Comparison of ENCODE assay signal across 8 mouse cellular contexts in the genomic region with DNA sequence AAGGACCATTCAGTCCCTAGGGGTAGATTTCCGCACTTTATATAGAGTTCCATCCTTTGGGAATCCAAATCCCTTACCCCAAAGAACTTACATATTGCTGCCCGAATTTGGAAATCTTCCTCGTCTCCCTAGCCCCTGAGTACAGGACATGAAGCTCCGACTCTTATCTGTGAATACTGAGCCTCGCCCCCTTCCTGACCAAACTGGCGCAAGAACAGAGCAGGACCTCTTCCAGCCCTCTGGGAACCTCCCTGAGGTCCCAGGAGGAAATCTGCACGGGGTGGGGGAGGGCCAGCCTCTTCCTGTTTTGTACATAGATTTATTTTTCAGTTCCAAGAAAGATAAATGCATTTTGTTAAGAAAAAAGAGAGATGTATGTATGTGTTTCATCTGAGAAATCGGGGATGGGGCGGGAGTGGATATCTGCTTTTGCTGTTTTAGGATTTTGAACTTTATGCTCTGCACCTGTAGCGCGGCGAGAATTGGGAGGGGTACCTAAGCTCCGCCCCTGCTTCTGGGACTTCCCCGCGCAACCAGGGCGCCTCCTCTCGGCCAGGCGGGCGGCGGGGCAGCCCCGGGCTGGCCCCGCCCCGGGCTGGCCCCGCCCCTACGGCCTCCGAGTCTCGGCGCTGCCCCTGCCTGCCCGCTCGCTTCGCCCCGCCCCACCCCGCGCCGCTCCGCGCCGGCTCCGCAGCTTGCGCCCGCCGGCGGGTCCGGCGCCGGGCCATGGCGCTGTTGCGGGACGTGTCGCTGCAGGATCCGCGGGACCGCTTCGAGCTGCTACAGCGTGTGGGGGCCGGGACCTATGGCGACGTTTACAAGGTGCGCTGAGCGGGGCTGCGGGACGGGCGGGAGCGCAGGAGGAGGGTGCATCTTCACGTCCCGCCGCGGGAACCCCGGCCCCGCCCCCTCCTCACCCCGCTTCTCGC. TPM values are rescaled to one million over a fixed set of nuclear protein-coding genes. Genes with fewer than 3 reads are reported as not detected.
DNase-seq lines count a peak whose midpoint lies in the region; ATAC-seq and TF ChIP-seq lines count a peak whose summit lies in the region.

A gene (plus strand): TSS at position 612 of the 929 bp plus-strand sequence.

- H3K36me3 ChIP-seq in hindbrain, postnatal 0 days (ENCODE audit: insufficient read depth, low read length) = peaks cover 52% of the 10 kb centered on the region

- DNase-seq in ZHBTc4 (ENCODE audit: low read depth, low spot score) = peak; percentile 87
- DNase-seq in cerebellum, postnatal 4 days (ENCODE audit: low spot score in 2 of 2) = peak; percentile 48 to 72
- peak; percentile 87 for DNase-seq in gastrocnemius, postnatal 10 days
- peak; percentile 81 for DNase-seq in hindbrain, postnatal 0 days (ENCODE audit: low spot score)
- DNase-seq in left cerebral cortex, adult 8-10 months (ENCODE audit: low spot score in 2 of 2) = peak; percentile 54 to 66
- peak; percentile 56 for DNase-seq in retina, postnatal 7 days (ENCODE audit: low read depth, low spot score)
- peak; percentile 78 to 80 for DNase-seq in urinary bladder, adult 18-20 months (ENCODE audit: low spot score in 2 of 2)

- WGBS in hindbrain, postnatal 0 days = 8% methylated on average over 69 of the region's 72 CpGs

- ATAC-seq in hindbrain, postnatal 0 days = peak; percentile 74
- ATAC-seq in megakaryocyte, adult 5-6 weeks (ENCODE audit: poor library complexity, severe bottlenecking) = peak; percentile 78

- H3K9ac ChIP-seq in hindbrain, postnatal 0 days (replicated peaks; ENCODE audit: low read length) = peak within 1 kb of the TSS; percentile 74

- H3K4me2 ChIP-seq in hindbrain, postnatal 0 days (ENCODE audit: low read depth, low read length) = peak within 1 kb of the TSS; percentile 90

- peak within 1 kb of the TSS; percentile 66 for H3K4me3 ChIP-seq in hindbrain, postnatal 0 days (ENCODE audit: low read length)

- H3K4me1 ChIP-seq in hindbrain, postnatal 0 days (ENCODE audit: insufficient read depth, low read length) = peaks cover 7% of the 10 kb centered on the region

- H3K27ac ChIP-seq in hindbrain, postnatal 0 days = peak within 1 kb of the TSS; percentile 62

- H3K9me3 ChIP-seq in hindbrain, postnatal 0 days (ENCODE audit: low read length) = no peaks in the 10 kb centered on the region

- no peaks in the 10 kb centered on the region for H3K27me3 ChIP-seq in hindbrain, postnatal 0 days (ENCODE audit: insufficient read depth, low read length)

- peak; percentile 23; the same call in 1 of the 2 replicates for TF ChIP-seq CTCF in hindbrain, postnatal 0 days (IDR thresholded peaks at IDR 0.05; ENCODE audit: low read depth)

RNA-seq across cellular contexts. Expression of the gene that starts here (rescaled TPM):
- 10 to 100 TPM; 11.9 to 19.3 TPM for total RNA-seq in gastrocnemius, postnatal 10 days (2021)
- total RNA-seq in hindbrain, postnatal 0 days (2014; rRNA removed) = 102 TPM in 2 replicates
- 18.6 and 21.4 TPM in 2 replicates for polyA plus RNA-seq in hindbrain, postnatal 0 days (2015; fragmentation: Nextera tagmentation; extraction: Ambion mirVana)
- 100 to 1,000 TPM in 2 of 4 experiments, 10 to 100 TPM in 2; 91.7 to 111 (median 101) TPM for total RNA-seq in left cerebral cortex, adult 8-10 months (2022)
- total RNA-seq in megakaryocyte, adult 5-6 weeks (2015) = 35.0 and 43.3 TPM in 2 replicates
- 66.3 and 79.6 TPM in 2 replicates for total RNA-seq in megakaryocyte, adult 5-6 weeks (2017)

Comparison
In these comparisons a context has a peak if more than half of its experiments do, and no peak if none do; other contexts are left out.
1. Peak in every context shown above with its lines: DNase-seq, ATAC-seq, H3K4me3 ChIP-seq and H3K27ac ChIP-seq.